Mouse (Mus musculus): Measurements from ENCODE around the gene Ssu72. TPM values are rescaled to one million over a fixed set of nuclear protein-coding genes. Genes with fewer than 3 reads are reported as not detected.
"Not testable (repeated sequence)": the region's sequence is repeated elsewhere in the genome, so short reads cannot be mapped to it uniquely, and the experiment has no call there.

The Ssu72 gene
- polyA plus RNA-seq, 2 experiments: 115 to 131 TPM

GRCm38 (mm10) chr4:155738262-155738661, 33.7 kb downstream of the Ssu72 start:
- H3K27ac ChIP-seq (replicated peaks; ENCODE audit: low read depth, low read length): no peak overlapping the region
- no peak overlapping the region for H3K4me3 ChIP-seq (replicated peaks; ENCODE audit: low read length)
- WGBS: 60% methylated on average over 8 of the region's 8 CpGs

DNA sequence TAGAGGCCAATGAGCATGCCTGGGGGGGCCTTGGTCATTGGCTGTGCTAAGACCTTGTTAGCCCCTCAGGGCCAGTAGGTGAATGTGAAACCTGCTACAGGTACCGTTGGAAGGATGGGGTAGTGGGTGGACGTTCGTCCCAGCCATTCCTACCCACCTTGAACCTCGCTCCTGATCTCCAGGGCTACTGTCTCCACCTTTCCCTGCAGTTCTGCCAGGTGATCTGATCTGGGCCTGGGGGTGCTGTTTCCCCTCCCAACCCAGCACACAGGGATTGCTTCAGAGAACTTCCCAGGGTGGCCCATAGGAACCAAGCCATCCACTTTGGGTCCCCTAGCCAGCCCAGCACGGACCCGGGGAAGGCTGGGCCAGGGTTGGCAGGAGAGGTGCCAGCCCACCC, 34.6 kb downstream of the Ssu72 start:
- ATAC-seq (ENCODE audit: low FRiP score, low read depth): no peak
- Histone ChIP-seq H3K9ac (ENCODE audit: low read depth, low read length, severe bottlenecking) (no peak overlapping the region), H3K36me3 (ENCODE audit: control insufficient read depth, insufficient read depth, low read length) (peaks cover 56% of the 10 kb centered on the region), H3K4me1 (ENCODE audit: control insufficient read depth, insufficient read depth, low read length) (peaks cover 7% of the 10 kb centered on the region), H3K4me3 (replicated peaks; ENCODE audit: low read length) (no peak overlapping the region), H3K27ac (replicated peaks; ENCODE audit: low read depth, low read length) (no peak overlapping the region), H3K9me3 (ENCODE audit: control insufficient read depth, low read length) (no peaks in the 10 kb centered on the region), H3K4me2 (replicated peaks; ENCODE audit: low read depth, low read length, severe bottlenecking) (no peak overlapping the region), H3K27me3 (ENCODE audit: control insufficient read depth, insufficient read depth, low read length) (no peaks in the 10 kb centered on the region)
- WGBS: 81% methylated on average over 6 of the region's 6 CpGs
- TF ChIP-seq POLR2A (IDR thresholded peaks at IDR 0.05; ENCODE audit: borderline replicate concordance, extremely low read depth, insufficient read depth, insufficient read length): no peak
- DNase-seq (ENCODE audit: low spot score): no peak

More at GRCm38 (mm10) chr4:155738262-155738661, 33.7 kb downstream of the Ssu72 start:
- H3K9ac ChIP-seq (ENCODE audit: low read depth, low read length, severe bottlenecking): no peak overlapping the region
- no peak for TF ChIP-seq POLR2A (IDR thresholded peaks at IDR 0.05; ENCODE audit: borderline replicate concordance, extremely low read depth, insufficient read depth, insufficient read length)
- no peak overlapping the region for H3K4me2 ChIP-seq (replicated peaks; ENCODE audit: low read depth, low read length, severe bottlenecking)
- no peak for DNase-seq (ENCODE audit: low spot score)
- H3K36me3 ChIP-seq (ENCODE audit: control insufficient read depth, insufficient read depth, low read length): peaks cover 48% of the 10 kb centered on the region
- H3K9me3 ChIP-seq (ENCODE audit: control insufficient read depth, low read length): no peaks in the 10 kb centered on the region
- no peaks in the 10 kb centered on the region for H3K27me3 ChIP-seq (ENCODE audit: control insufficient read depth, insufficient read depth, low read length)
- H3K4me1 ChIP-seq (ENCODE audit: control insufficient read depth, insufficient read depth, low read length): peaks cover 7% of the 10 kb centered on the region
- no peak for ATAC-seq (ENCODE audit: low FRiP score, low read depth)

- DNase-seq (ENCODE audit: low spot score) (no peak), ATAC-seq (ENCODE audit: low FRiP score, low read depth) (no peak)
- Histone ChIP-seq H3K4me1 (ENCODE audit: control insufficient read depth, insufficient read depth, low read length) (peaks cover 7% of the 10 kb centered on the region), H3K27me3 (ENCODE audit: control insufficient read depth, insufficient read depth, low read length) (no peaks in the 10 kb centered on the region), H3K9ac (ENCODE audit: low read depth, low read length, severe bottlenecking) (no peak overlapping the region), H3K9me3 (ENCODE audit: control insufficient read depth, low read length) (no peaks in the 10 kb centered on the region), H3K4me3 (replicated peaks; ENCODE audit: low read length) (no peak overlapping the region), H3K36me3 (ENCODE audit: control insufficient read depth, insufficient read depth, low read length) (peaks cover 65% of the 10 kb centered on the region), H3K4me2 (replicated peaks; ENCODE audit: low read depth, low read length, severe bottlenecking) (no peak overlapping the region), H3K27ac (replicated peaks; ENCODE audit: low read depth, low read length) (no peak overlapping the region)
- no peak for TF ChIP-seq POLR2A (IDR thresholded peaks at IDR 0.05; ENCODE audit: borderline replicate concordance, extremely low read depth, insufficient read depth, insufficient read length)
- WGBS: 80% methylated on average over 37 of the region's 37 CpGs
Measured at GRCm38 (mm10) chr4:155739741-155740636, 35.4 kb downstream of the Ssu72 start.

DNA sequence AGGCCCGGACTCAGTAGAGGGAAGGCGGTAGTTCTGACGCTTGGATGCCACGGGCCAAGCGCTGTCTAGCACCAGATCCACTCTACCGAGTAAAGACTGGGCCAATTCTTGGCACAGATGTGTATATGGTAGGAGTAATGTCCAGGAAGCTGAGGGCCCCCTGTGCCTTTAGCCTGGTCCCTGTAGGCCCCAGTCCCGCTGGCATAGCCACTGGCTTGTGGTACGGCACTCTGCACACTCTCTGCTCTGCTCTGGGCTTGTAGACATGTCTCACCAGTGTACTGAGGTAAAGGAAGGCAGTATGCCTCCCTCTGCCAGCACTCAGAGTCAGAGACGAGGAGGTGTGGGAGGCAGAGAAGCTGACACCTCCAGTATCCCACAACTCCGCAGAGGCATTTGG, 36.1 kb downstream of the Ssu72 start:
- not testable (repeated sequence) for H3K9me3 ChIP-seq (ENCODE audit: control insufficient read depth, low read length); H3K4me2 ChIP-seq (replicated peaks; ENCODE audit: low read depth, low read length, severe bottlenecking); H3K9ac ChIP-seq (ENCODE audit: low read depth, low read length, severe bottlenecking); H3K27me3 ChIP-seq (ENCODE audit: control insufficient read depth, insufficient read depth, low read length); H3K4me1 ChIP-seq (ENCODE audit: control insufficient read depth, insufficient read depth, low read length); H3K4me3 ChIP-seq (replicated peaks; ENCODE audit: low read length); ATAC-seq (ENCODE audit: low FRiP score, low read depth); DNase-seq (ENCODE audit: low spot score); H3K27ac ChIP-seq (replicated peaks; ENCODE audit: low read depth, low read length)
- WGBS: 82% methylated on average over 10 of the region's 10 CpGs
- H3K36me3 ChIP-seq (ENCODE audit: control insufficient read depth, insufficient read depth, low read length): peaks cover 72% of the 10 kb centered on the region

GRCm38 (mm10) chr4:155742684-155743083, 38.1 kb downstream of the Ssu72 start:
- Histone ChIP-seq H3K4me1 (ENCODE audit: control insufficient read depth, insufficient read depth, low read length) (no peaks in the 10 kb centered on the region), H3K9ac (ENCODE audit: low read depth, low read length, severe bottlenecking) (no peak overlapping the region), H3K4me2 (replicated peaks; ENCODE audit: low read depth, low read length, severe bottlenecking) (no peak overlapping the region), H3K27ac (replicated peaks; ENCODE audit: low read depth, low read length) (no peak overlapping the region), H3K27me3 (ENCODE audit: control insufficient read depth, insufficient read depth, low read length) (no peaks in the 10 kb centered on the region), H3K4me3 (replicated peaks; ENCODE audit: low read length) (no peak overlapping the region), H3K36me3 (ENCODE audit: control insufficient read depth, insufficient read depth, low read length) (peaks cover 85% of the 10 kb centered on the region), H3K9me3 (ENCODE audit: control insufficient read depth, low read length) (no peaks in the 10 kb centered on the region)
- 86% methylated on average over 5 of the region's 5 CpGs for WGBS
- no peak for DNase-seq (ENCODE audit: low spot score)
- ATAC-seq (ENCODE audit: low FRiP score, low read depth): no peak
- TF ChIP-seq POLR2A (IDR thresholded peaks at IDR 0.05; ENCODE audit: borderline replicate concordance, extremely low read depth, insufficient read depth, insufficient read length): no peak

Data from limb, embryonic 14.5 days (tissue).